Mouse (Mus musculus) ES-Bruce4 (cell line): Measurements from ENCODE around the gene Tcf7l1.

Experiments
- CTCF ChIP-seq: IDR thresholded peaks from one replicate; pipeline ENCODE4 v1.8.1; 2011; ENCODE audit warnings: low read depth, low read length
- POLR2A ChIP-seq: IDR thresholded peaks from one replicate; pipeline ENCODE4 v1.8.1; 2011; ENCODE audit warnings: low read length; ENCODE audit not compliant: insufficient read depth

DNA sequence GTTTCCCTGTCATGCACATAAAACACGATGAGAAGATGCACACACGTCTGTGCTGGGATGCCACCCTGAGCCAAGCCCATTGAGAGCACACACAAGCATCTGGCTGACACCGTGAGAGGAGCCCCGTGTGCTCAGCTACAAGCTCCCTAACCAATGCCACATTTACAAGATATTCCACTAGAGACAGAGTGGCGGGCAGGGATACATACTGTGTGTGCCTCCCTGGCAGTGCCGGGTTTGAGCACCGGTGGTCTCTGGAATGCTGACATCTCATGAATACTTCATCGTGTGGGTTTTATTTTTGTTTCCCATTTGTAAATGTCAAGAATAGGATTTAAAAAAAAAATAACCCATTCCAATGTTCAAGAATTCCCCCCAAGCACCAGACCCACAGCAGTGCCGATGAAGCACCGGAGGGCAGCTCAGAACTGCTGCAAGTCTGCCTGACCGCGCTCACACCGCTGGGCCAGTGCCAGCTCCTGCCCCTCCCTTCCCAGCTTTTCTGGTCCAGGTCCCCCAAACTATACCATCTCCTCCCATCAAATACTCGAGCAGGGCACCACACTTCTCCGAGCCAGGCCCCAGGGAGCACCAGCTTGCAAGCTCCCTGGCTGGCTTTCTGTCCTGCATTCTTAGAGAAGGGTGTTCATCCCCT, 65.2 kb downstream of the Tcf7l1 start:
- no peak for TF ChIP-seq CTCF
- TF ChIP-seq POLR2A, result no peak
